Mouse (Mus musculus) ES-E14 (cell line): Measurements from ENCODE around the gene Tmem9.

Source experiments
- CHD2 ChIP-seq: IDR thresholded peaks from 2 replicates; pipeline ENCODE4 v1.6.1; 2014; ENCODE audit warnings: mild to moderate bottlenecking, low read depth, low read length, inconsistent platforms
- HCFC1 ChIP-seq: IDR thresholded peaks from 2 replicates; pipeline ENCODE4 v1.6.1; 2012; ENCODE audit warnings: low read length, inconsistent platforms, borderline replicate concordance; ENCODE audit not compliant: insufficient read depth
- MAFK ChIP-seq: IDR thresholded peaks from 2 replicates; pipeline ENCODE4 v1.6.1; 2014; ENCODE audit warnings: mild to moderate bottlenecking, low read depth, low read length, inconsistent platforms; ENCODE audit not compliant: insufficient read depth
- ZC3H11A ChIP-seq: IDR thresholded peaks from 2 replicates; pipeline ENCODE4 v1.6.1; 2012; ENCODE audit warnings: low read depth, mild to moderate bottlenecking, inconsistent platforms, low read length, borderline replicate concordance
- ZNF384 ChIP-seq: IDR thresholded peaks from 2 replicates; pipeline ENCODE4 v1.6.1; 2012; ENCODE audit warnings: low read depth, low read length, inconsistent platforms

DNA sequence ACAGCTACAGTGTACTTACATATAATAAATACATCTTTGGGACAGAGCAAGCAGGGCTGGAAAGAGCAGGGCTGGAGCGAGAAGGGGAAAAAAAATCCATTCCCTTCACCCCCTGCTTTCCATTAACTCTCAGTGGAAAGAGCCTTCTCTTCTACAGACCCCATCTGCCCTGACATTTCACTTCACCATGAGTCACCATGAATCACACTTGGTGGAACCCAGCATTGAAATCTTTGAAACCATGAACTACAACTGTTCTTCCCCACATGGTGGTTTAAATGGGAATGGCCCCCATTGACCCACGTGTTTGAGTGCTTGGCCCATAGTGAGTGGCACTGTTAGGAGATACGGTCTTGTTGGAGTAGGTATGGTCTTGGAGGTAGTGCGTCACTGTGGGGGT lies 2.3 kb downstream of the Tmem9 start:
- TF ChIP-seq ZC3H11A = no peak
- no peak for TF ChIP-seq CHD2
- TF ChIP-seq ZNF384 = no peak
- no peak for TF ChIP-seq MAFK
- no peak for TF ChIP-seq HCFC1
